Mouse (Mus musculus): ENCODE measurements at regions not wholly inside any gene's neighbourhood (a gene's known extent, or its start where the extent isn't known, plus 50 kb on each side); places are given as distances from the start of the nearest gene placed in this dataset.

GRCm38 (mm10) chr13:64007688-64008087 lies 81.3 kb downstream of the Hsd17b3 start:
- no peak for ATAC-seq
- no peak overlapping the region for H3K4me2 ChIP-seq (ENCODE audit: low read depth, low read length)
- 80% methylated on average over 2 of the region's 2 CpGs for WGBS
- H3K4me1 ChIP-seq (ENCODE audit: control insufficient read depth, insufficient read depth, low read length) = peaks cover 9% of the 10 kb centered on the region; the same call in 1 of the 2 replicates
- no peak overlapping the region for H3K9ac ChIP-seq (ENCODE audit: low read depth, low read length)
- H3K27ac ChIP-seq (ENCODE audit: low read length) = no peak overlapping the region
- no peak overlapping the region for H3K4me3 ChIP-seq (ENCODE audit: low read length)
- H3K36me3 ChIP-seq (ENCODE audit: control insufficient read depth, insufficient read depth, low read length) = no peaks in the 10 kb centered on the region
- no peaks in the 10 kb centered on the region for H3K9me3 ChIP-seq (ENCODE audit: control insufficient read depth, low read length)
- no peaks in the 10 kb centered on the region for H3K27me3 ChIP-seq (replicated peaks; ENCODE audit: control insufficient read depth, insufficient read depth, low read length)

- Histone ChIP-seq H3K9me3 (ENCODE audit: control insufficient read depth, low read length) (no peaks in the 10 kb centered on the region), H3K4me2 (ENCODE audit: low read depth, low read length) (no peak overlapping the region), H3K9ac (ENCODE audit: low read depth, low read length) (0 out of 2 replicates have a peak overlapping the region, but pooled peaks have one; percentile 25), H3K4me3 (ENCODE audit: low read length) (no peak overlapping the region), H3K27ac (ENCODE audit: low read length) (peak overlapping the region; percentile 80), H3K27me3 (replicated peaks; ENCODE audit: control insufficient read depth, insufficient read depth, low read length) (no peaks in the 10 kb centered on the region), H3K4me1 (ENCODE audit: control insufficient read depth, insufficient read depth, low read length) (peaks cover 10% of the 10 kb centered on the region; the same call in 1 of the 2 replicates), H3K36me3 (ENCODE audit: control insufficient read depth, insufficient read depth, low read length) (no peaks in the 10 kb centered on the region)
- WGBS = 15% methylated on average over 6 of the region's 6 CpGs
- ATAC-seq = peak; percentile 87
These were observed 86.0 kb downstream of the Hsd17b3 start for GRCm38 (mm10) chr13:64002945-64003459.

GRCm38 (mm10) chr13:64000303-64000702 lies 88.7 kb downstream of the Hsd17b3 start:
- Histone ChIP-seq H3K27me3 (replicated peaks; ENCODE audit: control insufficient read depth, insufficient read depth, low read length) (no peaks in the 10 kb centered on the region), H3K4me1 (ENCODE audit: control insufficient read depth, insufficient read depth, low read length) (peaks cover 10% of the 10 kb centered on the region; the same call in 1 of the 2 replicates), H3K4me3 (ENCODE audit: low read length) (no peak overlapping the region), H3K9me3 (ENCODE audit: control insufficient read depth, low read length) (no peaks in the 10 kb centered on the region), H3K27ac (ENCODE audit: low read length) (no peak overlapping the region), H3K36me3 (ENCODE audit: control insufficient read depth, insufficient read depth, low read length) (no peaks in the 10 kb centered on the region), H3K4me2 (ENCODE audit: low read depth, low read length) (no peak overlapping the region), H3K9ac (ENCODE audit: low read depth, low read length) (no peak overlapping the region)
- WGBS = 64% methylated on average over 6 of the region's 6 CpGs
- ATAC-seq = no peak

- 59% methylated on average over 10 of the region's 10 CpGs for WGBS
- ATAC-seq = no peak
These were observed 90.4 kb downstream of the Hsd17b3 start for GRCm38 (mm10) chr13:63998647-63999046.

GRCm38 (mm10) chr13:63993857-63994477 lies 95.1 kb downstream of the Hsd17b3 start:
- H3K4me3 ChIP-seq (ENCODE audit: low read length) = no peak overlapping the region
- 47% methylated on average over 12 of the region's 12 CpGs for WGBS
- H3K4me2 ChIP-seq (ENCODE audit: low read depth, low read length) = no peak overlapping the region
- no peaks in the 10 kb centered on the region for H3K27me3 ChIP-seq (replicated peaks; ENCODE audit: control insufficient read depth, insufficient read depth, low read length)
- H3K36me3 ChIP-seq (ENCODE audit: control insufficient read depth, insufficient read depth, low read length) = no peaks in the 10 kb centered on the region
- no peaks in the 10 kb centered on the region for H3K9me3 ChIP-seq (ENCODE audit: control insufficient read depth, low read length)
- H3K27ac ChIP-seq (ENCODE audit: low read length) = peak overlapping the region; percentile 80
- peaks cover 15% of the 10 kb centered on the region for H3K4me1 ChIP-seq (ENCODE audit: control insufficient read depth, insufficient read depth, low read length)
- H3K9ac ChIP-seq (ENCODE audit: low read depth, low read length) = no peak overlapping the region
- ATAC-seq = peak; percentile 81

More at GRCm38 (mm10) chr13:63998647-63999046, 90.4 kb downstream of the Hsd17b3 start:
- Histone ChIP-seq H3K27ac (ENCODE audit: low read length) (0 out of 2 replicates have a peak overlapping the region, but pooled peaks have one; percentile 26), H3K4me1 (ENCODE audit: control insufficient read depth, insufficient read depth, low read length) (peaks cover 6% of the 10 kb centered on the region; the same call in 1 of the 2 replicates), H3K4me3 (ENCODE audit: low read length) (no peak overlapping the region), H3K9ac (ENCODE audit: low read depth, low read length) (no peak overlapping the region), H3K27me3 (replicated peaks; ENCODE audit: control insufficient read depth, insufficient read depth, low read length) (no peaks in the 10 kb centered on the region), H3K4me2 (ENCODE audit: low read depth, low read length) (no peak overlapping the region), H3K9me3 (ENCODE audit: control insufficient read depth, low read length) (no peaks in the 10 kb centered on the region), H3K36me3 (ENCODE audit: control insufficient read depth, insufficient read depth, low read length) (no peaks in the 10 kb centered on the region)

- H3K4me3 ChIP-seq (ENCODE audit: low read length) = no peak overlapping the region
- no peak overlapping the region for H3K9ac ChIP-seq (ENCODE audit: low read depth, low read length)
- H3K4me1 ChIP-seq (ENCODE audit: control insufficient read depth, insufficient read depth, low read length) = peaks cover 15% of the 10 kb centered on the region
- H3K9me3 ChIP-seq (ENCODE audit: control insufficient read depth, low read length) = no peaks in the 10 kb centered on the region
- 44% methylated on average over 1 of the region's 1 CpGs for WGBS
- H3K4me2 ChIP-seq (ENCODE audit: low read depth, low read length) = no peak overlapping the region
- H3K27me3 ChIP-seq (replicated peaks; ENCODE audit: control insufficient read depth, insufficient read depth, low read length) = no peaks in the 10 kb centered on the region
- H3K27ac ChIP-seq (ENCODE audit: low read length) = peak overlapping the region; percentile 80
- H3K36me3 ChIP-seq (ENCODE audit: control insufficient read depth, insufficient read depth, low read length) = no peaks in the 10 kb centered on the region
- ATAC-seq = no peak
These were observed 96.0 kb downstream of the Hsd17b3 start for GRCm38 (mm10) chr13:63992989-63993388.

GRCm38 (mm10) chr13:63990480-63990958 lies 98.5 kb downstream of the Hsd17b3 start:
- Histone ChIP-seq H3K9me3 (ENCODE audit: control insufficient read depth, low read length) (no peaks in the 10 kb centered on the region), H3K4me1 (ENCODE audit: control insufficient read depth, insufficient read depth, low read length) (peaks cover 22% of the 10 kb centered on the region), H3K36me3 (ENCODE audit: control insufficient read depth, insufficient read depth, low read length) (no peaks in the 10 kb centered on the region), H3K4me3 (ENCODE audit: low read length) (no peak overlapping the region), H3K27me3 (replicated peaks; ENCODE audit: control insufficient read depth, insufficient read depth, low read length) (no peaks in the 10 kb centered on the region), H3K9ac (ENCODE audit: low read depth, low read length) (peak overlapping the region; percentile 39), H3K27ac (ENCODE audit: low read length) (peak overlapping the region; percentile 77), H3K4me2 (ENCODE audit: low read depth, low read length) (peak overlapping the region; percentile 29)
- WGBS = 12% methylated on average over 8 of the region's 8 CpGs
- ATAC-seq = peak; percentile 40

GRCm38 (mm10) chr13:63989769-63990168 lies 99.3 kb downstream of the Hsd17b3 start:
- Histone ChIP-seq H3K4me1 (ENCODE audit: control insufficient read depth, insufficient read depth, low read length) (peaks cover 25% of the 10 kb centered on the region), H3K4me2 (ENCODE audit: low read depth, low read length) (no peak overlapping the region), H3K9ac (ENCODE audit: low read depth, low read length) (no peak overlapping the region), H3K4me3 (ENCODE audit: low read length) (no peak overlapping the region), H3K9me3 (ENCODE audit: control insufficient read depth, low read length) (no peaks in the 10 kb centered on the region), H3K36me3 (ENCODE audit: control insufficient read depth, insufficient read depth, low read length) (no peaks in the 10 kb centered on the region), H3K27me3 (replicated peaks; ENCODE audit: control insufficient read depth, insufficient read depth, low read length) (no peaks in the 10 kb centered on the region), H3K27ac (ENCODE audit: low read length) (peak overlapping the region; percentile 77)
- 45% methylated on average over 2 of the region's 2 CpGs for WGBS
- ATAC-seq = no peak

GRCm38 (mm10) chr13:63988263-63988662 lies 100.8 kb downstream of the Hsd17b3 start:
- Histone ChIP-seq H3K4me1 (ENCODE audit: control insufficient read depth, insufficient read depth, low read length) (peaks cover 28% of the 10 kb centered on the region), H3K36me3 (ENCODE audit: control insufficient read depth, insufficient read depth, low read length) (no peaks in the 10 kb centered on the region), H3K4me2 (ENCODE audit: low read depth, low read length) (no peak overlapping the region), H3K27ac (ENCODE audit: low read length) (peak overlapping the region; percentile 79), H3K9ac (ENCODE audit: low read depth, low read length) (no peak overlapping the region), H3K27me3 (replicated peaks; ENCODE audit: control insufficient read depth, insufficient read depth, low read length) (no peaks in the 10 kb centered on the region), H3K9me3 (ENCODE audit: control insufficient read depth, low read length) (no peaks in the 10 kb centered on the region), H3K4me3 (ENCODE audit: low read length) (no peak overlapping the region)
- WGBS = 53% methylated on average over 4 of the region's 4 CpGs
- ATAC-seq = peak; percentile 21; the same call in 1 of the 2 replicates

All from intestine, embryonic 16.5 days (tissue).